Mouse (Mus musculus) kidney, embryonic 16.5 days (tissue): ENCODE data around the gene Polr1c. TPM values are rescaled to one million over a fixed set of nuclear protein-coding genes. Genes with fewer than 3 reads are reported as not detected.

Source experiments
- ATAC-seq: fragments of 200-750 bp; cut with Nextera tagmentation; 2 replicates; pipeline ENCODE4 v1.8.0; 2017; ENCODE audit warnings: moderate TSS enrichment; ENCODE audit not compliant: low FRiP score, low TSS enrichment
- H3K27ac ChIP-seq: fragments of 300-500 bp; sonication (generic); 2 replicates; pipeline ENCODE4 v1.5.1; 2014; ENCODE audit warnings: low read length
- H3K27me3 ChIP-seq: fragments of 300-500 bp; sonication (generic); 2 replicates; pipeline ENCODE4 v1.6.1; 2014; ENCODE audit warnings: low read length, control low read depth, mixed read lengths; ENCODE audit not compliant: insufficient read depth
- H3K36me3 ChIP-seq: fragments of 300-500 bp; sonication (generic); 2 replicates; pipeline ENCODE4 v1.6.1; 2014; ENCODE audit warnings: low read length, control low read depth, mixed read lengths; ENCODE audit not compliant: insufficient read depth
- H3K4me1 ChIP-seq: fragments of 300-500 bp; sonication (generic); 2 replicates; pipeline ENCODE4 v1.6.1; 2014; ENCODE audit warnings: low read length, control low read depth, mixed read lengths; ENCODE audit not compliant: insufficient read depth
- H3K4me2 ChIP-seq: fragments of 300-500 bp; sonication (generic); replicated peaks from 2 replicates; pipeline ENCODE4 v1.6.1; 2014; ENCODE audit warnings: low read depth, low read length
- H3K4me3 ChIP-seq: fragments of 300-500 bp; sonication (generic); 2 replicates; pipeline ENCODE4 v1.5.1; 2014; ENCODE audit warnings: mild to moderate bottlenecking, low read length
- H3K9ac ChIP-seq: fragments of 300-500 bp; sonication (generic); replicated peaks from 2 replicates; pipeline ENCODE4 v1.6.1; 2014; ENCODE audit warnings: low read length
- H3K9me3 ChIP-seq: fragments of 300-500 bp; sonication (generic); 2 replicates; pipeline ENCODE4 v1.6.1; 2016; ENCODE audit warnings: low read length, control low read depth
- WGBS: fragments of 180-500 bp; shearing (Covaris S2); extraction: QIAGEN DNeasy Blood & Tissue Kit; methylation state at CpG from one replicate; pipeline ENCODE4 v1.1.7; 2014; 5-methylcytosine and 5-hydroxymethylcytosine counted together
- polyA plus RNA-seq: library from polyadenylated mRNA; unstranded; fragments of >200 nt; fragmentation: Nextera tagmentation; extraction: Ambion mirVana; gene quantifications from 2 replicates; pipeline ENCODE4 v1.2.1, GENCODE M21; 2015

Gene Polr1c
- polyA plus RNA-seq, 1 experiment from 2014 or later, result 109 TPM

DNA sequence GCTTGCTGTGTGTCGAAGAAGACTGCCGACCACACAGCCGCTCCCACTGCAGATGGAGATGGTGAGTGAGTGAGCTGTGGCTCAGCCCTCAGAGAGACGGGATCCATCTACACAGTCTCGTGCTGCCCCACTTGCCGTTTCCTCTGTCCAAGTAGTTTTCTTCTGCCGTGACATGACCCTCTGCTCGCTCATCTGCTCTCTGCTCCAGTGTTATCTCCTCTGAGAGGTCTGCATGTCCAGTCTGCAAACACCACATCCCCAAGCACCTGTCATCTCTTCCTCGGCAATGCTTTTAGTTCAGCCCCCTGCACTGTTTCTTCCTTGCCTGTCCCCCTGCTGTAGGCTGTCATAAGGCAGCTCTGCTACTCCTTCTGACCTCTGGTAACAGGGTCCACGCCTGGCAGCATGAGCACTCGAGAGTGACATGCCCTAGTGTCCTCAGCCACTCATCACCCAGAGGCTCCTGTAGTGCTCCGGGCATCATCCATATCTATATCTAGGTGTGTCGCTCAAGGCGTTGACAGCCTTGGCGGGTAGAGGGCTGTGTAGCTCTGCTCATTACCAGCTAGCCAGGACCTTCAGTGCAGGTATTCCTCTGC, 8.2 kb downstream of the Polr1c start:
- Histone ChIP-seq H3K4me2 (no peak overlapping the region), H3K4me3 (no peak overlapping the region), H3K36me3 (peaks cover 81% of the 10 kb centered on the region), H3K9ac (no peak overlapping the region), H3K4me1 (no peaks in the 10 kb centered on the region), H3K9me3 (no peaks in the 10 kb centered on the region), H3K27ac (no peak overlapping the region), H3K27me3 (no peaks in the 10 kb centered on the region)
- no peak for ATAC-seq
- whole genome bisulfite sequencing, result 90% methylated on average over 15 of the region's 15 CpGs

DNA sequence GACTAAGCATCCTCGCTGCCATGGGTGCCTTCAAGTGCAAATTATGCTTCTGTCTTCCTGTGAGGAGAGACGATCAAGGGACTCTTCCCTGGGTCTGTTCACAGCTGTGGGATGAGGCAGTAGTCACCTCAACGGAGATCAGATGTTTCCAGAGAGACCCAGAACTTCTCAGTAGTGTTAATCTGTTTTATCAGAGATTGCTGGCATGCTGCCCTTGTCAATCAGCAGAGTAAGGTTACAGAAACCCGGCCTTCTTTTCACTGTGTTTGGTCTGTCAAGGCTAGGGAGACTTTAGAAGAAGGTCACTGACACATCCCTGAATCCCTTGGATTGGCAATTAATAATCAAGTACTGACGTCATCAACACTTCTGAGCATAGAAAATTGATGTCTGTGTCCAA, 10.4 kb downstream of the Polr1c start:
- Histone ChIP-seq H3K9me3 (no peaks in the 10 kb centered on the region), H3K36me3 (peaks cover 74% of the 10 kb centered on the region), H3K4me3 (no peak overlapping the region), H3K9ac (no peak overlapping the region), H3K27me3 (no peaks in the 10 kb centered on the region), H3K4me2 (no peak overlapping the region), H3K4me1 (no peaks in the 10 kb centered on the region), H3K27ac (no peak overlapping the region)
- ATAC-seq, result no peak
- WGBS, result 82% methylated on average over 5 of the region's 5 CpGs

- Histone ChIP-seq H3K4me1 (no peaks in the 10 kb centered on the region), H3K4me3 (no peak overlapping the region), H3K27ac (no peak overlapping the region), H3K4me2 (no peak overlapping the region), H3K9ac (no peak overlapping the region), H3K27me3 (no peaks in the 10 kb centered on the region), H3K36me3 (peaks cover 70% of the 10 kb centered on the region), H3K9me3 (no peaks in the 10 kb centered on the region)
- WGBS, result 94% methylated on average over 6 of the region's 6 CpGs
- no peak for ATAC-seq
Observed at GRCm38 (mm10) chr17:46237079-46237478, 10.8 kb downstream of the Polr1c start.

DNA sequence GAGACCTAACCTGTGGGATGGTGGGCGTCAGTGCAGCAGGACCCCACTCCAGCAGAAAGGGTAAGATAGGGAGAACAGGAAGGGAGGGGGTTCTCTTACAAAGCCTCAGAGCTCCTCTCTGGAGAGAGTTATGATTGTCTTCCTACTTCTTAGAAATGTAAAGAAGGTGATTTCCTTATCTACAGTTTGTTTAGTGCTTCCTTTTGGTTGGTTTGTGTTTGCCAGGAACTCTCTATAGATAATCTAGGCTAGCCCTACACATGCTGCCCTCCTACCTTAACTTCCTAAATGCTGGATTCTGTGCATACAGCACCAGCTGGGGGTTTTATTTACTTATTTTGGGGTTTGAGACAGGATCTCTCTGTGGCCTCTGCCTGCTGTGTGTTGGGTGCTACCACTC, 11.8 kb downstream of the Polr1c start:
- H3K4me1 ChIP-seq, result no peaks in the 10 kb centered on the region
- 95% methylated on average over 1 of the region's 1 CpGs for WGBS
- H3K27ac ChIP-seq, result no peak overlapping the region
- H3K36me3 ChIP-seq, result peaks cover 63% of the 10 kb centered on the region
- ATAC-seq, result no peak
- no peaks in the 10 kb centered on the region for H3K27me3 ChIP-seq
- H3K4me3 ChIP-seq, result no peak overlapping the region
- no peak overlapping the region for H3K9ac ChIP-seq
- no peaks in the 10 kb centered on the region for H3K9me3 ChIP-seq
- no peak overlapping the region for H3K4me2 ChIP-seq

DNA sequence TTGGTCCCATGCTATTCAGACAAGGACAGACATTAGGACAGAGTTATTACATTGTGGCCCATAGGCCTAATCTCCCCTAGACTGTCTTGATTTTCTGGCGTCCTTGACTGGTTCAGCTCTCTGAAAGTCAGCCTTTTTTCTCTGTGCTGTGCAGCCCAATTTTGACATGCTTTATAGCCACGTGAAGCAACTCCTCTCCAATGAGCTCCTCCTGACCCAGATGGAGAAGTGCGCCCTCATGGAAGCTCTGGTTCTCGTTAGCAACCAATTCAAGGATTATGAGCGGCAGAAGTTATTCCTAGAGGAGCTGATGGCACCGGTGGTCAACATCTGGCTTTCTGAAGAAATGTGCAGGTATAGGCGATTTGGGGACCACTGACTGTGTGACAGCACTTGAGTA, 20.3 kb downstream of the Polr1c start:
- no peak overlapping the region for H3K4me2 ChIP-seq
- ATAC-seq, result no peak
- no peaks in the 10 kb centered on the region for H3K9me3 ChIP-seq
- WGBS, result 88% methylated on average over 7 of the region's 7 CpGs
- H3K36me3 ChIP-seq, result peaks cover 83% of the 10 kb centered on the region
- no peak overlapping the region for H3K4me3 ChIP-seq
- no peak overlapping the region for H3K27ac ChIP-seq
- H3K4me1 ChIP-seq, result no peaks in the 10 kb centered on the region
- no peaks in the 10 kb centered on the region for H3K27me3 ChIP-seq
- H3K9ac ChIP-seq, result no peak overlapping the region

DNA sequence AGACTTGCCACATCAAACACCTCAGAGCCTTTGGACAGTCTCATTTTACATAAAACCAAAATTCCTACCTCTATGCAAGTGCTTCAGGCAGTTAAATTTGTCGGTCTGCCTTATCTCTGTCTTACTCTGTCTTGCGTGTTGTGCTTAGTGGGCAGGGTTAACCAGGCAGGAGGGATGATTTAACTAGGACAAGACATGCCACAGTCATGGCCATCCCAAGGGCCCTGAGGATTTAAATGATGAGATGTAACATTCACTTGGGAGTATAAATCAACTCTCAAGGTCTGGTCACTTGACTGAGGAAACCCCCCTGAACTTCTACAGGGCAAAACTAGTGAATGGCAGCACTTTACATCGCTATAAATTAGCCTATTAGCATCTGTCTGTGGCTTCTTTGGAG, 26.3 kb downstream of the Polr1c start:
- H3K9ac ChIP-seq, result no peak overlapping the region
- H3K4me2 ChIP-seq, result no peak overlapping the region
- peaks cover 93% of the 10 kb centered on the region for H3K36me3 ChIP-seq
- no peaks in the 10 kb centered on the region for H3K4me1 ChIP-seq
- no peak overlapping the region for H3K4me3 ChIP-seq
- WGBS, result 83% methylated on average over 3 of the region's 3 CpGs
- H3K27ac ChIP-seq, result no peak overlapping the region
- H3K9me3 ChIP-seq, result no peaks in the 10 kb centered on the region
- no peak for ATAC-seq
- no peaks in the 10 kb centered on the region for H3K27me3 ChIP-seq

DNA sequence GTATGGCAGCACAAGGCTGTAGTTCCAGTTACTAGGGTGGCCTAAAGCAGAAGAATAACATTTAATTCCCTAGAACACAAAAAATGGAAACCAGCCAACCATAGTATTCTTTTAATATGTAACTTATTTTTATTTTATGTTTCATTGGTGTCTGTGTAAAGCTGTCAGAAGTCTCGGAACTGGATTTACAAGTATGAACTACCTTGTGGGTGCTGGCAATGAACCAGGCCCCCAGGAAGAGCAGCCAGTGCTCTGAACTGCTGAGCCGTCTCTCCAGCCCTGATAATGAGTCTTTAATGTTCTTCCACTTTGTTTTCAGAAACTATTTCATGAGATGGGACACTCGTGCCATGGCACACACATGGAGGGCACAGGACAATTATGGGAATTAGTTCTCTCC, 37.3 kb downstream of the Polr1c start:
- 70% methylated on average over 3 of the region's 3 CpGs for WGBS
- H3K9ac ChIP-seq, result no peak overlapping the region
- no peak overlapping the region for H3K4me3 ChIP-seq
- no peak overlapping the region for H3K27ac ChIP-seq
- no peaks in the 10 kb centered on the region for H3K9me3 ChIP-seq
- H3K27me3 ChIP-seq, result no peaks in the 10 kb centered on the region
- H3K4me2 ChIP-seq, result no peak overlapping the region
- H3K36me3 ChIP-seq, result peaks cover 80% of the 10 kb centered on the region
- ATAC-seq, result 0 out of 2 replicates have a peak, but pooled peaks have one; percentile 39
- no peaks in the 10 kb centered on the region for H3K4me1 ChIP-seq

- Histone ChIP-seq H3K36me3 (peaks cover 58% of the 10 kb centered on the region), H3K27me3 (no peaks in the 10 kb centered on the region), H3K4me1 (peaks cover 13% of the 10 kb centered on the region), H3K4me3 (no peak overlapping the region), H3K4me2 (no peak overlapping the region), H3K27ac (no peak overlapping the region), H3K9me3 (no peaks in the 10 kb centered on the region), H3K9ac (no peak overlapping the region)
- ATAC-seq, result no peak
Observed at GRCm38 (mm10) chr17:46206676-46207075, 41.2 kb downstream of the Polr1c start.

DNA sequence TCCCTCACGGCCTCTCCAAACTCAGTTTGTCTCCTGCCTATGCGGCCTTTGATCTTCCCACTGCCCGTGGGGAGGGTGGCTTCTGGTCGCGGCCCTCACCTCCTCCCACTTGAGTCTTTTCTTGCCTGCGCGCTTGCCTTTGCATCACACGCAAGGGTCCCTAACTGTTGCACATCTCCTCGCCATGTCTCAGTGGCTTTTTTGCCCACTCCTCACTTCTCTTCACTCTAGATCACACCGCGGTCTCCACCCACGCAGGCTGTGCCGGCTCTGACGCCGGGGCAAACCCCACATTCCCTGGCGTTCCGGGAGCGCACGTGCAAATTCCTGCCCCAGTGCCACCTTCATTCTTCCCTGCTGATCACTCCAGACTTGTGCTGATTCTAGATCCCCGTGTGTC, 44.8 kb downstream of the Polr1c start:
- Histone ChIP-seq H3K27me3 (no peaks in the 10 kb centered on the region), H3K4me2 (peak overlapping the region; percentile 78), H3K9ac (peak overlapping the region; percentile 78), H3K4me3 (peak overlapping the region; percentile 78), H3K36me3 (peaks cover 34% of the 10 kb centered on the region), H3K4me1 (peaks cover 22% of the 10 kb centered on the region), H3K27ac (peak overlapping the region; percentile 63), H3K9me3 (no peaks in the 10 kb centered on the region)
- WGBS, result under 1% methylated on average over 20 of the region's 20 CpGs
- no peak for ATAC-seq

- peak; percentile 97 for ATAC-seq
- Histone ChIP-seq H3K9me3 (no peaks in the 10 kb centered on the region), H3K27me3 (no peaks in the 10 kb centered on the region), H3K4me2 (peak within 1 kb of the TSS; percentile 78), H3K27ac (peak within 1 kb of the TSS; percentile 88), H3K9ac (peak within 1 kb of the TSS; percentile 81), H3K4me3 (peak within 1 kb of the TSS; percentile 78), H3K36me3 (peaks cover 32% of the 10 kb centered on the region), H3K4me1 (peaks cover 22% of the 10 kb centered on the region)
- WGBS, result 0% methylated on average over 66 of the region's 66 CpGs
Observed at GRCm38 (mm10) chr17:46202421-46203071, 45.3 kb downstream of the Polr1c start, which contains the start of the genes Polh and Xpo5. Gene Polh (minus strand): TSS chr17:46202645. Gene Xpo5 (plus strand): TSS chr17:46202782.
